Mouse (Mus musculus): ENCODE data around the gene Pfkp. TPM values are rescaled to one million over a fixed set of nuclear protein-coding genes. Genes with fewer than 3 reads are reported as not detected.

The Pfkp gene
- polyA plus RNA-seq, 1 experiment = 82.0 TPM

DNA sequence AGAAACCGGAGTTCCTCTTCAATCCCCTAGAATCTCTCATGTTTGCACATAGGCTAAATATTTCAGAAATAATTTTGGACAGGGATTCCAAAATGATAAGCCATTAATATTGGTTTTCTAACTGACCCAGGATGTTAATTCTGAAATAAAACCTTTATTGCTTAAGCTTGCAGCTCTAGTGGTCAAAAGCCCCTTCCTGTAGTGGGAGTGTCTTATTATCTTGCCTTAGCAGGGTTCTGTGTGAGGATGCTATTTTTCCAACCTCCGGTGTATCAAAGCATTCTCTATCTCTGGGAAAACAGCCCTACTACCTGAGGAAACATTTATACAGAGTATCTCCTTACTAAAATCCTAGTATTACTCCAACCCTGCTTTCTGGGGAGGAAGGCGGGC is 1.9 kb downstream of the Pfkp start:
- no peaks in the 10 kb centered on the region for H3K27me3 ChIP-seq (ENCODE audit: control insufficient read depth, insufficient read depth, low read length)
- 0 out of 2 replicates have a peak, but pooled peaks cover 3% of the 10 kb centered on the region for H3K36me3 ChIP-seq (ENCODE audit: control insufficient read depth, insufficient read depth, low read length)
- peaks cover 4% of the 10 kb centered on the region for H3K4me1 ChIP-seq (replicated peaks; ENCODE audit: control insufficient read depth, insufficient read depth, low read length)
- TF ChIP-seq POLR2A (IDR thresholded peaks at IDR 0.05; ENCODE audit: control insufficient read depth, extremely low read depth, insufficient read depth, low read length, poor library complexity) (no peak), CTCF (IDR thresholded peaks at IDR 0.05; ENCODE audit: borderline replicate concordance, control insufficient read depth, extremely low read depth, insufficient read depth, low read length, poor library complexity) (no peak)
- H3K27ac ChIP-seq (ENCODE audit: control insufficient read depth, insufficient read depth, low read length) = peak overlapping the region; percentile 67
- WGBS = 54% methylated on average over 3 of the region's 3 CpGs
- DNase-seq = no peak
- H3K4me3 ChIP-seq (ENCODE audit: control insufficient read depth, insufficient read depth, low read length) = peak overlapping the region; percentile 57

DNA sequence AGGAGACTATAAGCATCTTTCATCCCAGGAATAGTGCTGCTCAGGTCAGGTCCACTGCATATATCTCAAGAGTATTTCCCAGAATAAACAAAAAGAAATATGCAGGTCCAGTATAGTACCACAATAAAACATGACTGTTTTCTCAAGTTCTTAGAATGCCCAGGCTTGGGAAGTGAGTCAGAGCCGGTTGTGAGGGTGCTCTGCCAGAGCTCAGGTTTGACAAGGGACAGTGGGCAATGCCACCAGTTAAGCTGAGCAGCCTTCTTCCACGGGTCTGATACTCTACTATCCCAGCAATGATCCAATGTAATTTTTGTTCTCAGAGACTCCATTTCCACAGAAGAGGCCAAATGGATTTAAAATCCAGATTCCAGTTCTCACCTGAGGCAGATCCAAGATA is 2.3 kb downstream of the Pfkp start:
- no peak for DNase-seq
- TF ChIP-seq CTCF (IDR thresholded peaks at IDR 0.05; ENCODE audit: borderline replicate concordance, control insufficient read depth, extremely low read depth, insufficient read depth, low read length, poor library complexity) (no peak), POLR2A (IDR thresholded peaks at IDR 0.05; ENCODE audit: control insufficient read depth, extremely low read depth, insufficient read depth, low read length, poor library complexity) (no peak)
- H3K4me3 ChIP-seq (ENCODE audit: control insufficient read depth, insufficient read depth, low read length) = no peak overlapping the region
- no peaks in the 10 kb centered on the region for H3K27me3 ChIP-seq (ENCODE audit: control insufficient read depth, insufficient read depth, low read length)
- H3K4me1 ChIP-seq (replicated peaks; ENCODE audit: control insufficient read depth, insufficient read depth, low read length) = peaks cover 4% of the 10 kb centered on the region
- H3K36me3 ChIP-seq (ENCODE audit: control insufficient read depth, insufficient read depth, low read length) = 0 out of 2 replicates have a peak, but pooled peaks cover 3% of the 10 kb centered on the region
- WGBS = 90% methylated on average over 2 of the region's 2 CpGs
- H3K27ac ChIP-seq (ENCODE audit: control insufficient read depth, insufficient read depth, low read length) = no peak overlapping the region

DNA sequence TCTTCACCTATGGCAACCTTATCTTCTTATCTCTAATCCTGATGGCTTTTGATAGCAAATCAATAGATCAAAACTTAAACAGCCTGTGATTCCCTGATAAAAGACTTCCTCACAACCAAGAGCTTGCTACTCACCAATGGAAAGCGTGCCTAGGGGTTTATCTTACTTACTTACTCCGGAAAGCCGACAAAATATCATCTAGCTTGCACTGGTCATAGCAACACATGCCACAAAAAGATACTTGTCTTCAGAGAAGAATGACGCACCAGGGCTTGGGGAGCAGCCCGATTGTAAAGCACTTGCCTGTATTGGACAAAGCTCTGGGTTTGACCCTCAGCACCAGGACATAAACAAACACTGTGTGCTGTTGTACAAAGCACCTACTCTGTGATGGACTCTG is 4.6 kb downstream of the Pfkp start:
- no peak for DNase-seq
- H3K4me3 ChIP-seq (ENCODE audit: control insufficient read depth, insufficient read depth, low read length) = no peak overlapping the region
- no peak overlapping the region for H3K27ac ChIP-seq (ENCODE audit: control insufficient read depth, insufficient read depth, low read length)
- 95% methylated on average over 5 of the region's 5 CpGs for WGBS
- H3K36me3 ChIP-seq (ENCODE audit: control insufficient read depth, insufficient read depth, low read length) = 0 out of 2 replicates have a peak, but pooled peaks cover 3% of the 10 kb centered on the region
- no peaks in the 10 kb centered on the region for H3K27me3 ChIP-seq (ENCODE audit: control insufficient read depth, insufficient read depth, low read length)
- peaks cover 4% of the 10 kb centered on the region for H3K4me1 ChIP-seq (replicated peaks; ENCODE audit: control insufficient read depth, insufficient read depth, low read length)
- TF ChIP-seq POLR2A (IDR thresholded peaks at IDR 0.05; ENCODE audit: control insufficient read depth, extremely low read depth, insufficient read depth, low read length, poor library complexity) (no peak), CTCF (IDR thresholded peaks at IDR 0.05; ENCODE audit: borderline replicate concordance, control insufficient read depth, extremely low read depth, insufficient read depth, low read length, poor library complexity) (no peak)

- DNase-seq = no peak
- Histone ChIP-seq H3K4me3 (ENCODE audit: control insufficient read depth, insufficient read depth, low read length) (no peak overlapping the region), H3K36me3 (ENCODE audit: control insufficient read depth, insufficient read depth, low read length) (0 out of 2 replicates have a peak, but pooled peaks cover 3% of the 10 kb centered on the region), H3K27me3 (ENCODE audit: control insufficient read depth, insufficient read depth, low read length) (no peaks in the 10 kb centered on the region), H3K4me1 (replicated peaks; ENCODE audit: control insufficient read depth, insufficient read depth, low read length) (peaks cover 4% of the 10 kb centered on the region), H3K27ac (ENCODE audit: control insufficient read depth, insufficient read depth, low read length) (no peak overlapping the region)
- 95% methylated on average over 4 of the region's 4 CpGs for WGBS
- no peak for TF ChIP-seq POLR2A (IDR thresholded peaks at IDR 0.05; ENCODE audit: control insufficient read depth, extremely low read depth, insufficient read depth, low read length, poor library complexity)
- TF ChIP-seq CTCF (IDR thresholded peaks at IDR 0.05; ENCODE audit: borderline replicate concordance, control insufficient read depth, extremely low read depth, insufficient read depth, low read length, poor library complexity) = no peak
Observed at GRCm38 (mm10) chr13:6643026-6643425, 5.6 kb downstream of the Pfkp start.

DNA sequence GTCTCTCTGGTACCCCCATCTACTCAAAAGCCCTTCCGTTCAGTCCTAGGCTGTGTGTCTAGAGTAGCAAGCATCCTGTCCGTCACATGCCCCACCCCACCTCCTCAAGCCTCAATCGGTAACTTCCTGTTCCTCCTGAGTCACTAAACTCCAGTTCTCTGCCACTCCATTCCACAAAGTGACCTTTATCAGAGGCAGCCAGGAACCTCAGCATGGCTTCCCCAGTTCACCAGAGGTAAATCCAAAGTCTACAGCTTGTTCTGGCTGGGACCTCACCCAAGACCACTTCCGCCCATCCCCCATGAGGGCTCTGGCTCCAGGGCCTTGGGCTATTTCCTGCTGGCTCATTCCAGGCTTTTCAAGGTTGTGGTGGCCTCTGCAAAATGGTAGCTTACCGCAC is 6.1 kb downstream of the Pfkp start:
- DNase-seq = no peak
- Histone ChIP-seq H3K4me3 (ENCODE audit: control insufficient read depth, insufficient read depth, low read length) (no peak overlapping the region), H3K27me3 (ENCODE audit: control insufficient read depth, insufficient read depth, low read length) (no peaks in the 10 kb centered on the region), H3K4me1 (replicated peaks; ENCODE audit: control insufficient read depth, insufficient read depth, low read length) (peaks cover 4% of the 10 kb centered on the region), H3K36me3 (ENCODE audit: control insufficient read depth, insufficient read depth, low read length) (0 out of 2 replicates have a peak, but pooled peaks cover 3% of the 10 kb centered on the region), H3K27ac (ENCODE audit: control insufficient read depth, insufficient read depth, low read length) (no peak overlapping the region)
- WGBS = 67% methylated on average over 5 of the region's 5 CpGs
- no peak for TF ChIP-seq CTCF (IDR thresholded peaks at IDR 0.05; ENCODE audit: borderline replicate concordance, control insufficient read depth, extremely low read depth, insufficient read depth, low read length, poor library complexity)
- TF ChIP-seq POLR2A (IDR thresholded peaks at IDR 0.05; ENCODE audit: control insufficient read depth, extremely low read depth, insufficient read depth, low read length, poor library complexity) = no peak

DNA sequence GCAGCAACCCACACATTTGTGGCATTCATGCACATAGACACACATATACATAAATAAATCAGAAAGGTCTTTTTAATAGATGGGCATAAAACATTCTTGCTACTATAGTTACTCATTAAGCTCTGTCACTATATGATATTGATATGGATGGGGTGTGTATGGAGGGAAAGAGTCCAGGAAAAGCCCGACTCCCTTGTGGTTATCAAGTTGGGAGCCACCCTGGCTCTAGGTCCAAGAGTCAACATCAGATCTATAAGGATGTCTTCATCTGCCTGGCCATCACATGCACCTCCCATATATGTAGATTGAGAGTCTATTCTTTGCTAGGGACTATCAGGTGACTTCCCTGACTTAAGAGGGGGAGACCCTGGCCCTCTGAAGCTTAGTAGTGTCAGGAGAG is 7.1 kb downstream of the Pfkp start:
- Histone ChIP-seq H3K27me3 (ENCODE audit: control insufficient read depth, insufficient read depth, low read length) (no peaks in the 10 kb centered on the region), H3K27ac (ENCODE audit: control insufficient read depth, insufficient read depth, low read length) (no peak overlapping the region), H3K4me1 (replicated peaks; ENCODE audit: control insufficient read depth, insufficient read depth, low read length) (peaks cover 4% of the 10 kb centered on the region), H3K4me3 (ENCODE audit: control insufficient read depth, insufficient read depth, low read length) (no peak overlapping the region), H3K36me3 (ENCODE audit: control insufficient read depth, insufficient read depth, low read length) (0 out of 2 replicates have a peak, but pooled peaks cover 3% of the 10 kb centered on the region)
- TF ChIP-seq CTCF (IDR thresholded peaks at IDR 0.05; ENCODE audit: borderline replicate concordance, control insufficient read depth, extremely low read depth, insufficient read depth, low read length, poor library complexity) (no peak), POLR2A (IDR thresholded peaks at IDR 0.05; ENCODE audit: control insufficient read depth, extremely low read depth, insufficient read depth, low read length, poor library complexity) (no peak)
- 97% methylated on average over 1 of the region's 1 CpGs for WGBS
- DNase-seq = no peak

DNA sequence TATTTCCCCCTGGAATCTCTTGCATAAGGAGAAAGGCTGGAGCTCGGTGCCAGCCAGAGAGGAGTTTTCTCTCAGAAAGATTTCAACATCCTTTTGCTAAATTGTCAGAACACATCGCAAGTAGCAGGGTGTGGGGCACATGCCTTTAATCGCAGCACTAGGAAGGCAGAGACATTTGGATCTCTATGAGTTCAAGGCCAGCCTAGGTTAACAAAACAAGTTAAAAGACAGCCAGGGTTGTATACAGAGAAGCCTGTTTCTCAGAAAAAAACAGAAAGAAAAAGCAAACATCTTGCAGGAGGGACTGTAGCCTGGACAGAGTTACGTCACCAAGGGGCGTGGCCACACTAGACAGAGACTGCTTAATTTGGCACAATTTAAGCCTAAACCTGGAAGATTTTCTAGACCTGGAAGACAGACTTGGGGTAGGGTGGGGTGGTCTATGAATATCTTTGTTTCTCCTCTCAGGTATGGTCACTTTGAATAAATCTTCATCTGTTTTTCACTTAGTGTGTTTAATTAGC is 9.0 kb downstream of the Pfkp start:
- Histone ChIP-seq H3K4me3 (ENCODE audit: control insufficient read depth, insufficient read depth, low read length) (no peak overlapping the region), H3K36me3 (ENCODE audit: control insufficient read depth, insufficient read depth, low read length) (0 out of 2 replicates have a peak, but pooled peaks cover 3% of the 10 kb centered on the region), H3K27me3 (ENCODE audit: control insufficient read depth, insufficient read depth, low read length) (no peaks in the 10 kb centered on the region), H3K27ac (ENCODE audit: control insufficient read depth, insufficient read depth, low read length) (no peak overlapping the region), H3K4me1 (replicated peaks; ENCODE audit: control insufficient read depth, insufficient read depth, low read length) (peaks cover 7% of the 10 kb centered on the region)
- no peak for DNase-seq
- TF ChIP-seq POLR2A (IDR thresholded peaks at IDR 0.05; ENCODE audit: control insufficient read depth, extremely low read depth, insufficient read depth, low read length, poor library complexity) (no peak), CTCF (IDR thresholded peaks at IDR 0.05; ENCODE audit: borderline replicate concordance, control insufficient read depth, extremely low read depth, insufficient read depth, low read length, poor library complexity) (no peak)
- 93% methylated on average over 5 of the region's 5 CpGs for WGBS
